Mouse (Mus musculus): ENCODE data around the gene Nrn1. TPM values are rescaled to one million over a fixed set of nuclear protein-coding genes. Genes with fewer than 3 reads are reported as not detected.
A peak's percentile ranks its signal among the peaks of the same experiment; 100 is the strongest.

The Nrn1 gene
- 1 to 10 TPM; 1.5 to 1.7 TPM for total RNA-seq (2021)
- long read RNA-seq, experiment 1 = 0 reads
- long read RNA-seq, experiment 2, partial matches to known transcripts = 0 of 1 reads
- long read RNA-seq, experiment 2, other reads (novel, unspliced or antisense) = 0 of 1 reads

DNA sequence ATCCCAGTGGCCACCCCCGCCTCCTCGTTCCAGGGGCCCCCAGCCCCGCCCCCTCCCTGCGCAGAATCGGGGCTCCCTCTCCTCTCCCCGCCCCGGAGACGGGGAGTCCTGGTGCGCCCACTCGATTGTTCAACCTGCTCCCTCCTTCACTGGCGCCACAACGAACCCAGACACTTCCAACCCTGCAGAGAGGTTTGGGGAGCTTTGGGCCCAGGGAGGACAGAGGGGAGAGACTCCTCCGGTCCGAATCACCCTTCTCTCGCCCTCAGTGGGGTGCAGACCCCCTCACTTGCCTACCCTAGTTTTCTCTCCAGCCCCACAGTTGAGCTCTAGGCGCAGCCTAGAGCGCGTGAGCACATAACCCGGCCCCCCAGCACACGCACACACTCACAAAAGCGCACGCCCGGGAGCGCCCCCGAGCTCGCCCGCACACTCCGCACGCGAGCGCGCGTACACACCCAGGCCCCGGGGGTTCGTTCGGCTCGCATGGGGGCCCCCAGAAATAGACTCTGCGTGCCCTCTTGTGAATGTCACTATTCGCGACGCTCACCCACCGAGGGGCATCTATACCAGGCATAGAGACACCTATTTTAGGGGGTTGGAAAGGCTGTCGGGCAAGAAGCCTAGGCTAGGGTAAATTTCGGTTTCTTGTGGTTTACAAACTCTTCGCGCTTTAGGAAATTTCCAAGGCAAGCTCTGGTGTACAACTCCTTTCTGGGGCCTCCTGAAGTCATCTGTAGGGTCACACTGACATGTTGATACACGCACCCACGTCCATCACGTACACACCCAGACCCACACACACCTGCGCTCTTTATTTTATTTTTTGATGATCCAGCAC lies at the start of gene Nrn1:
Gene Nrn1 (minus strand): TSS at position 401 of the 841 bp plus-strand sequence.
- DNase-seq = no peak

DNA sequence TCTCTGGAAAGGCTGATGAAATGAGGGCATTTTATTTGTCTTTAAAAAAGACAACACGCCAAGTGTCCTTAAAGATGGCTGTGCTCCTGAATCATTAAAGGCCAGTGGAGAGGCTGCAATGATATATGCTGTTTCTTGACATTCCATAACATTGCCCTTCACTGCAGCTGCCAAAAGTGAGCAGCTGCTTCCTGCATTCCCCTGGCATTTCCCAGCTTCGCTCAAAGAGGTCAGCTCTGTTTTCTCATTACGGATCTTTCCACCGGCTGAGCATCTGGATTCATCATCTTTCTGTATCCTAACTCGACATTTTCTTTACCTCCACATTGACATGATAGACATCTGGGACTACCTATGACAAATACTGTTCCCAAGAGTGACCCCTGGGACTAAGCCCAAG lies 44.7 kb upstream of the Nrn1 start:
- no peak for DNase-seq
- intact Hi-C loops (cut with DNase I; ENCODE audit: low total_unique reads) = no loop called here

More for the DNA sequence above, at the start of gene Nrn1:
- intact Hi-C loops (cut with DNase I; ENCODE audit: low total_unique reads) = no loop called here

DNA sequence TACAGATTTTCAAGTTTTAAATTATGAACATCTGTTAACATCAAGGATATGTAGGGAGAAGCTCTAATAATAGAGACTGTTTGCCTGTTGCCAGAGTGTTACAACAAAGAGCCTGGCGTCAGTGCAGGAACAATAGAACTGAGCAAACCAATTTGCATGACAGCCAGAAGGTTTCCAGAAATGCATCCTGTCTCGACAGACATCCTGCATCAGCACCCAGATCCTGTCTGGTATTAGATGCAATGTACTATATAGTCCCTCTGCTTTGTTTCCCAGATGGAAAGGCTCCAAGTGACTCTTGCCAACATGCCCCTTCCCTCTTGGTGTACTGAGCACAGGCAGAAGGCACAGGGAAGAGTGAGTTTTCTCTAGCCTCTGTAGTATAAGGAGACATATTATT lies 31.9 kb upstream of the Nrn1 start:
- DNase-seq = no peak
- intact Hi-C loops (cut with DNase I; ENCODE audit: low total_unique reads) = no loop called here

DNA sequence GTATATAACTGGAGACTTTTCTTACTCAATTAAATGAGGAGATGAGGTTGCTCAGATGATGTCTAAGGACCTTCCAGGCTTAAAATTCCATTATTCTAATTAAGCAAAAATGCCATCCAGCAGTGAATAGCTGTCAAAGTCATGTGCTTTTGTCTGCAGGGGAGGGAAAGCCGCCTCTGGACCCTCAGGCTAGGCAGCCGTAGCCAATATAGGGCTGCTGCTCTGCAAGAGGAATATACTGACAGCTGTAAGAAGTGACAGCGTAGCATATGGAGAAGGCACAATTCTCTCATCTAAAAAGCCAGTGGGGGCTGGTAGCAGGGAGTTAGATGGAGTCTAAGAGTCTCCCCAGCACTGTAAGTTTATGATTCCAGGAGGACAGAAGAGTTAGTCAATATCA lies 16.9 kb upstream of the Nrn1 start:
- intact Hi-C loops (cut with DNase I; ENCODE audit: low total_unique reads) = no loop called here
- no peak for DNase-seq

DNA sequence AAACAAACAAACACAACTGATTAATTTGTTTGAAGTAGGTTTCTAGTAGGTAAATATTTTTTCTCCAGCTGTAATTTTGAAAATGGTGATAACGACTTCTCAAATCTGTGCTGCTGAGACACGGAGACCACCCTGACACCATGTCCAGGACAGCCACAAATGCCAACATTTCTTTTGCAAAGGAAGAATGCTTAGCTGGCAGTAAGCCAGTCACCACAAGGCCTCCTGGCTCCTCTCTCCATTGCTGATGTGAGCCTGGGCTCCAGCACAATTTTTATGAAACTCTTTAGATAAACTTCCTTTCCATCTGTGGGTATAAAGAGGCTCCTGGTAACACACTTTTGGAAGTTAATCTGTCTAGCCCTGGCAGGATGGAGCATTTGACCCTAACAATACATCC lies 15.1 kb upstream of the Nrn1 start:
- no peak for DNase-seq
- intact Hi-C loops (cut with DNase I; ENCODE audit: low total_unique reads) = no loop called here

DNA sequence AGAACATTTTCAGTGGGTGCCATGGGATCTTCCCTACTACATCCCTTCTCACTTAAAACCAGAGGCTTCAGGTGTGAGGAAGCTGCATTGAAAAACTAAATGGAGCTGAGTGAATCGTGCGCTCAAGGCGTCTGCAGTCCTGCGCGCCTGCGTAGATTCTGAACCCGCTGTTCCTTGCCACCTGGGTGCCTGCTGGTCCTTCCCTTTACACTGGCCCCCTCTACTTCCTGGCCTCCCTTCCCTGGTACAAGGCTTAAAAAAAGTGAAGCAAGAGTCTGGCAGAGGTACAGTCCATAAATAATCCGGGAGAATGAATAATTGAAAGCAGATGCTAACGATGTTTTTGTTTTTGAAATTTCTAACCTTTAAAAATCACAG lies 1.7 kb upstream of the Nrn1 start:
- DNase-seq = no peak
- intact Hi-C loops (cut with DNase I; ENCODE audit: low total_unique reads) = no loop called here

DNA sequence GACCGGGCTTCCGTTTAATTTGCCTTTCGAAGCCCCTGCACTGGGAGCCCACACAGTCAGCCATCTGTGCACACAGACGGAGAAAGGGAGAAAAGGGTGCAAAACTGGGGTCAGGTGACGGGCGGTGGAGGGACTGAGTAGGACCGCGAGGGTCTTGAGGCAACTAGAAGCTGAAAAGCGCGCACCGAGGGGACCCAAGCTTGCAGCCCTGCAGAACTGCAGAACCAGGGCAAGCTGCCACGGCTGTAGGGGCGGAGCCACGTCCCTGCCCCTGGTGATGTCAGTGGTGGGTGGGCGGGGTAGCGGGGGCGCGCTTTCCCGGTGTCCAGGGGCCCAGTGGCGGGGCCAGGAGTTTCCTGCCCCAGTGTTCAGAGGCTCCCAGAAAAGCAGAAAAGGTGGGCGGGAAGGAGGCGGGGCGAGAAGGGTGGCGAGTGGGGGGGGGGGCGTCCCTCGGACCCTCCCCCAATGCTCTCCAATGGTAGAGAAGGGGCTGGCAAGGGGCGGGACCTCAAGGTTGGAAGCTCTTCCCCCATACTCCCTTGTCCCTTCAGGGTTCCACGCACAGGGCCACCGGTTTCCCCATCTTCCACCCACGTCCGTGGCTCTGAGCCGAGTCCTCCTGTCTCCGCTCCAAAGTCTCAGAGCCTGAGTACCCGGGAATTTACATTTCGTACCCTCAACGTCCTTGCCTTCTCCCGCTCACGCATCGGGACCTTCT lies 1.1 kb upstream of the Nrn1 start:
- intact Hi-C loops (cut with DNase I; ENCODE audit: low total_unique reads) = no loop called here
- DNase-seq = peak; percentile 54

DNA sequence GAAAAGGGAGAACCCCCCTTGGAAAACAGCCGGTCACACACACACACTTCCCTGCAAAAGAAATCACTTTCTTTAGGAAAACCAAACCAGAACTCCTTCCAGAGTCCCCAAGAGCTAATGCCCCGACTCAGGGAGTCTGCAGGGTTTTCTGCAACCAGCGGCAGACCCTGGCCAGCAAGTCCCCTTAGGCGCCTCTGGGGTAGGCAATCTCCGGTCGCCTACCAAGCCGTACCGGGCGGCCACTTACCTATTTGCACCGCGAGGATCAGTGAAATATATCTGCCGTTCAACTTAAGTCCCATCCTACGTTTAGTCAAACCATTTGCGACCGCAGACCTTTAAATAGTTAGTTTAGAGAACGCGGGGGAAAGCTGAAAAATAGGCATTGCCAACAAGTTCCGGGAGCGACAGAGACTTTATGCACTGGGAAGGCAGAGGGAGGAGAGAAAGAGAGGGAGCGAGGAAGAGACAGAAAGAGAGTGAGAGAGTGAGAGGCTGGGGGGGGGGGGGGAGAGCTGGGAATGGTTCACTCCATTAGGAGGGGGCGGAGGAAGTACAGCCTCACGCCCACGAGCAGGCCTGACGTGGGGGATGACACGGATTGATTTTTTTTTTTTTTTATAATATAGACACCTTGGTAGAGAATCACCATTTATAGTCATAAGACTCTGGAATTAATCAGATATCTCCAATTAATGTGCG lies 791 bp downstream of the Nrn1 start:
- intact Hi-C loops (cut with DNase I; ENCODE audit: low total_unique reads) = no loop called here
- no peak for DNase-seq

DNA sequence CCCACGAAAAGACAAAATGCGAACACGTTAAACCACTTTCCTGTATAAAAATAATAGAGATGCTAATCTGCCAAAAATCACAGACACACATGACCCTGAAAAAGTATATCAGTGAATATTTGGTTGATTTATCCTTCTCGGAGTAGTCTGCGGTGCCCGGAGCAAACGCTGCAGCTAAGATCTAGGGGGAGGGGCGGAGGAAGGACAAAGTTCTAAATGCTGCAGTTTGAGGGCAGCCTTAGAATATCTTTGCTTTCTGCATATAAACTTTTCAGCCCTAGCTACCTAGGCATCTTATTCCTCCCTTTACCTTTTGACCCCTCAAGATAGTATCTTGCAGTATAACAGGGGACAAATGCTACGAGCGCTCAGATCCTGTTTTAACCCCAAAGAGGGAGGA lies 1.4 kb downstream of the Nrn1 start:
- no peak for DNase-seq
- intact Hi-C loops (cut with DNase I; ENCODE audit: low total_unique reads) = no loop called here

DNA sequence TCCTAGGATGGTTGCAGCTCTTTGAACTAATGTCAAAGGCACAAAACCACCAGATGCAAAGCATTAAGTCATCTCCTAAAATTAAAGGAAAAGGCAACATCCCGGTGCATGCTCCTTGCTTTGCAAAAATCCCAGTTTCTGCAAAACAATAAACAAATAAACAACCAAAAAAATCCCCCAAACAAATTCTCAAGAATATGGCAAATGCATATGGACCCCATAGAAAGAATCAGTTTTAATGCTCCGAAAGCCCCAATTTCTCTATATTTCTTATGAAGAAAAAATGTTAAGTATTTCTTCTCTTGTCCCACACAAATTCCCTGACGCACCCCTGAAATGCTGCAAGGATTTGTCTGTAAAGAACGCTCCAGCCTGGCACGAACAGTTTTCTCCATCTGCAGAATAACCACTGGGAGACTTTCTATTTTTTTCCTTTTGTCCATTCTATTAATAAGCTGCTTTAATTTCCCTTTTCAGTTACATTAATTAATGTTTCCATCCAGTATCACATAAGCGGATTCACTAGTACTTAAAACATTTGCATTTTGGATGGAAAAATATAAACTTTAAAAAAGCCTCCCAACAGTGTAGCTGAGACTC lies 1.9 kb downstream of the Nrn1 start:
- intact Hi-C loops (cut with DNase I; ENCODE audit: low total_unique reads) = no loop called here

DNA sequence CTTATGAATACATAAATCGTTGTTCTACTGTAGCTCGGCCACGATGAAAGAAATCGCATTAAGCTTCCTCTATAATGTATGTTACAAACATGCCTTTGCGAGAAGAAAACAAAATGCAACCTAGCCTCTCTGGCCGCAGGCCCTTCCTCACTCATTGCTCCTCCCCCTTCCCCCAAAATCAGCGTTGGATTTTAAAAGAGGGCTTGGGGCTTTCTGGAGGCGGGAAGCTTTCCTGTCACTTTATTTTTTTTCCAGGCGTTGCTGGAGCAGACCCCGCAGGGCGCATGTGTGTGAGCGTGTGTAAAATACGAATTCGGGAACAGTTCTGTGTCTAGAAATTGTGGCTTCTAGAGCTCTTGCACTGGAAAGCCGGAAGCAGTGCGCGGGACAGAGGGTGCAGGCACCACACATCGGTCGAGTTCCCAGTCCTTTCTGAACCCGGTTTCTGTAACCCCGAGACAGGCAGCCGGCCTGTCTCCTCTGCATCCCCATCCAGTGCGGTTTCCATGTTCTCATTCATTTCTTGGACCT lies 2.9 kb downstream of the Nrn1 start:
- DNase-seq = no peak
- intact Hi-C loops (cut with DNase I; ENCODE audit: low total_unique reads) = no loop called here

More for the DNA sequence above, 1.9 kb downstream of the Nrn1 start:
- no peak for DNase-seq

DNA sequence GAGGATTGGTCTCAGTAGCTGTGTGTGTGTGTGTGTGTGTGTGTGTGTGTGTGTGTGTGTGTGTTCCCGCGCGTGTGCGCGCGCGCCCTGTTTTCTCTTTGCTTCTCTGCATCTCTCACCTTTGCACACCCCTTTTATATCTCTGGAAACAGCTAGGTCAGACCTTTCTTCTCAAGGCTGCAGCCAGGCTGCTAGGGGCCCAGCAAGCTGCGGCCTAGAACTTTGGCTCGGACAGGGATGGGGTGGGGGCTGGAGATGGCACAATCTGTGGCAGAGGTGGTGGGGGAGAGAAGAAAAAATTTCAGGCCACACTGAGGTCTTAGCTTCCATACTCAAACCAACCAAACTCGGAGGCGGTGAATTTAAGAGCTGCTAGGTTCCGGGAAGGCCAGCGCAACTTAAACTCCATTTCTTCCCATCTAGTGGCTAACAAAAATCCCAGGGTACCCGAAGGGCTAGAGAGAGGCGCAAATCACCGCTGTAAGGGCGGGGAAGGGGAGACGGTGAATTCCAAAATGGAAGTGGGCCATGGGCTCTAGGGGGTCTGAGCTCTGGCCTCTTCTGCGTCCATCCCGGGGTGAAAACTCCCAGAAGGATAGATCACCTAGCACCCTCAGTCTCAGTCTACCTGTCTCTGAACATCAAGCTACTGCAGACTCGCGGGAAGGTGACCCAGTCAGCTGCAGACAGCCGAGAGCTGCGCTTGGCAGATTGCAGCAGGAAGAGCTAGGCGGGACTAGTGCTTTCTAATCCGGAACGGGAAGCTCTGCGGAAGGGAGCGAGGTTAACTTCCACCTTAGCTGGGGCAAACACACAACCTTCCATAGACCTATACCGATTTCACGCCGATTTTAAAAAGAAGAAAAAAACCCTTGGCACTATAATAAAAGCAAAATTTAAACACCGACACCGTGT lies 3.7 kb downstream of the Nrn1 start:
- DNase-seq = no peak
- intact Hi-C loops (cut with DNase I; ENCODE audit: low total_unique reads) = no loop called here

DNA sequence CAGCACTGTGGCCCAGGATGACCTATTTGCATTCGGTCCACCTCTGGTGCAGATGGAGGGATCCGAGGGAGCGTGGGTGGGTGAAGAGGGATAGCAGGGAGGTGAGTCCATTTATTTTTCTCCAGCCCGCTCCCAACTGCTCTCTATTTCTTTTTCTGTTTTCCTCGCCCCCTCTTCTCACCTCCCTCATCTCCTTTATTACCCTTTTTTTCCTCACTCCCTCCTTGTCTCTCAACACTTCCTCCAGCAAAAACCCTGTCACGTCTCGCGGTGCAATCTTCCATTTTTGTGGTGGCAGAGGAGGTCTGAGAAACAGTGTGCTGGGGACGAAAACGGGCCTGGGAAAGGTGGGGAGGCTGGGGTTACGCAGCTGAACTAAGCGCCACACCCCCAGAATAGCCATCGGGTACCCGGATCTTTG lies 4.6 kb downstream of the Nrn1 start:
- no peak for DNase-seq
- intact Hi-C loops (cut with DNase I; ENCODE audit: low total_unique reads) = no loop called here

DNA sequence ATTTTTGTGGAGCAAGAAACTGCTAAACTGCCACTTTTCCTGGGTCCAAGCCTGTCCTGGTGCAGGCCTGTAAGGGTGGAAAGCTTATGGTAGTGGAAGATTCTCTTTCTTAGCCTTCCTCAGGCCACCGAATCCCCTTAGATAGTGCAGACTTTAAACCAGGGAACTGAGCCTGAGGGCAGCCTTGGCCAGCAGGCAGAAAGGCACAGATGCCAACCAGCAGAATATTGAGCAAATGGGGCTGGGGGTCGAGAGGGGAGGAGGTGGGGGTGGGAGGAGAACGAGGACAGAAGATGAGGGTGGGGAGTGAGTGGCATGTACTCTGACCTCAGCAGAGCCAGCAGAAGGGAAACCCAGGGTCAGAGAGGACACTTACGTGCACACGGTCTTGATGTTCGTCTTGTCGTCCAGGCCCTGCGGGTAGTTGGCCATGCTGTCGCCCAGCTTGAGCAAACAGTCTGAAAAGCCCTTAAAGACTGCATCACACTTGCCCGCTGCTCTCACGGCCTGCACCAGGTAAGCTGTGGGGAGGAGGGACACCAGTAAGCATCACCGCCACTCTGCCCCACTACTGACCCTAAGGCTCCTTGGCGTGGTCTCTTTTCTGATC lies 5.1 kb downstream of the Nrn1 start:
- no peak for DNase-seq
- intact Hi-C loops (cut with DNase I; ENCODE audit: low total_unique reads) = no loop called here

DNA sequence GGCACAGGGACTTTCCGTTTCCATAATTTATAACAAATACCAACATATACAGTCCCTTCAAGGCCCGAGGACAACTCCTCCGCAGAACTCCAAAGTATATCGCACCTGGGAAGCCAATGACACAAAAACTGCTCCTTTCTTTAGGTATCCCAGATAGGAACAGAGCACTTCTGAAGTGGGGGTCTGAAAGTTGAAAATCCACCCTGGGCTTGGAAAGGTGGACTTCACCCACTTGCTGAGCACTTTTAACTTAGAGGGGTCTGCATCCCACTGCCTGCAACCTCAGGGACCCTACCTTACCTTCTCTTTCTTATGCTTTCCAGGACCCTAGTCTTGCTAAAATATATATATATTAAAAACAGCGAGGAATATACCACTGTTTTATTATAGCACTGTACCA lies 6.4 kb downstream of the Nrn1 start:
- intact Hi-C loops (cut with DNase I; ENCODE audit: low total_unique reads) = no loop called here
- DNase-seq = no peak

DNA sequence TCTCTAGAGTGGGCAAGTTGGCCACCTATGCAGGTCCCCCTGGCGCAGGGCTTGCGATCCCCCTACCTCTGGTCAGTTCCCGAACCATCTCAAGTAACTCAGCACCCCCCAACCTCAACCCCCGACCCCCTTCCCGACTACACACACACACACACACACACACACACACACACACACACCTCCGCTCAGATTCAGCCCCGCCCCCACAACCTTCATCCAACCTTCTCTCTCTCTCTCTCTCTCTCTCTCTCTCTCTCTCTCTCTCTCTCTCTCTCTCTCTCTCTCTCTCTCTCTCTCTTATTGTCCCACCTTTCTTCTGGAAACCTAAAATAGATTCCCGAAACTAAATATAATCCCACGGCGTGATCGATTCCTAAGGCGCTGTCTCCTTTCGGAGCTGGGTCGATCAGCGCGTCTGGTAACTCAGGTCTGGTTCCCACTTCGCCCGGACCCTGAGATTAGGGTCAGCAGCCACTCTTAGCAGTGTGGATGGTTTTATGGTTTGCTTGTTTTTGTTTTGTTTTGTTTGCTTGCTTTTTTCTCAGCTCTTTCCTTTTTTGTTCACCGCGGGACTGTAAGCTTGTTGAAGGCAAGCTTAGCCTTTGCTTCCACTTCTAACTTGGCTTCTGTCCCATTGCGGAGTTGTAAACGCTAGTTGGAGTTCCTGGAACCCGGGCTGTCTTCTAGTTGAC lies 7.0 kb downstream of the Nrn1 start:
- intact Hi-C loops (cut with DNase I; ENCODE audit: low total_unique reads) = no loop called here
- DNase-seq = no peak

DNA sequence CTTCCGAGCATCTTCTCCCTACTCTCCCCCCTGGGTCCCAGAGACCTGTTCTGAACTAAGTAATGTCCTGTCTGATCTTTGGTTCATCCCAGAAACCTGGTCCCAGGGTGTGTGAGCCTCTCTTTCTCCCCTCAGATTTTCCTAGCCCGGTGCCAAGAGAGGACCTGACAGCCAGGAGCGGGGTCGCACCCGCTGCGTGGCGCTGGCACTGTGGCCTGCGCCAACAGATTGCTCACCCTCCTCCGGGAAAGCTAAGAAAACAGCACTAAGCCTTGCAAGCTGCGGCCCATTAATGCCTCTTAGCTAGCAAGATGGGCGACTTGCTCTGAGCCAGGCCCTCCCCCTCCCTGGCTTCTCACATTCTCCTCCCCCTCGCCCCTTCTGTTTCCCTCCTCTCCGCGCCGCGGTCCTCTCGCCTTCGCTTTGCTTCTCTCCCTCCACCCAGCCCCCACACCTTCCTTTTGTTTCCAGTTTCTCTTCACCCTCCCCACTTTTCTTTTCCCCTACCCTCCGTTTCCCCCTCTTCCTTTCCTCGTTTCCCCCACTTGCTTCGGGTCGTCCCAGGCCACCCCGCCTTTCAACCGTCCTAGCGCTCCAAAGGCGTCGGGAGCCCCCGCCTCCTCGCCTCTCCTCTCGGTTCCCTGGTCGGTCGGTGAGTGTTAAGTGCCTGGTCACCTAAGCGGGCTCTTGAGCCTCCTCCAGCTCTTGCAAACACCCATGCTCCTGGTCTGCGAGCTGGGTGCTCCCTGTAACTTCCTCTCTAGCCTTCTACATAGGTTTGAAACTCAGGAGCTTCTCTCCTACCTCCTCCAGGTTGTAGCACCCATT lies 7.8 kb downstream of the Nrn1 start:
- intact Hi-C loops (cut with DNase I; ENCODE audit: low total_unique reads) = no loop called here
- DNase-seq = peak; percentile 14
